Mouse (Mus musculus) ES-Bruce4 (cell line): ENCODE measurements around the gene Lrrn4. TPM values are rescaled to one million over a fixed set of nuclear protein-coding genes. Genes with fewer than 3 reads are reported as not detected.

Experiments used
- H3K27ac ChIP-seq: 2 replicates; pipeline ENCODE4 v1.5.1; 2012; ENCODE audit warnings: low read length, inconsistent platforms; ENCODE audit not compliant: insufficient read depth
- H3K27me3 ChIP-seq: 2 replicates; pipeline ENCODE4 v1.6.1; 2012; ENCODE audit warnings: mild to moderate bottlenecking, low read length, inconsistent platforms; ENCODE audit not compliant: control insufficient read depth, poor library complexity, insufficient read depth, severe bottlenecking
- H3K36me3 ChIP-seq: 2 replicates; pipeline ENCODE4 v1.6.1; 2012; ENCODE audit warnings: inconsistent platforms, mild to moderate bottlenecking, low read length, moderate library complexity; ENCODE audit not compliant: control insufficient read depth, poor library complexity, insufficient read depth, severe bottlenecking
- H3K4me1 ChIP-seq: one replicate; pipeline ENCODE4 v1.8.1; 2011; ENCODE audit warnings: low read length; ENCODE audit not compliant: control insufficient read depth, insufficient read depth
- H3K4me3 ChIP-seq: 2 replicates; pipeline ENCODE4 v1.5.1; 2011; ENCODE audit warnings: low read depth, mild to moderate bottlenecking, low read length
- H3K9ac ChIP-seq: 2 replicates; pipeline ENCODE4 v1.6.1; 2012; ENCODE audit warnings: low read depth, mild to moderate bottlenecking, inconsistent platforms; ENCODE audit not compliant: poor library complexity, severe bottlenecking
- H3K9me3 ChIP-seq: replicated peaks from 2 replicates; pipeline ENCODE4 v1.6.1; 2012; ENCODE audit warnings: mild to moderate bottlenecking, low read length, inconsistent platforms; ENCODE audit not compliant: control insufficient read depth, poor library complexity, insufficient read depth, severe bottlenecking
- CTCF ChIP-seq: IDR thresholded peaks from one replicate; pipeline ENCODE4 v1.8.1; 2011; ENCODE audit warnings: low read depth, low read length
- EP300 ChIP-seq: IDR thresholded peaks from 2 replicates; pipeline ENCODE4 v1.6.1; 2011; ENCODE audit warnings: low read depth, low read length; ENCODE audit not compliant: insufficient read depth
- POLR2A ChIP-seq: IDR thresholded peaks from one replicate; pipeline ENCODE4 v1.8.1; 2011; ENCODE audit warnings: low read length; ENCODE audit not compliant: insufficient read depth
- polyA plus RNA-seq: library from polyadenylated mRNA; stranded (reverse); fragments of >200 nt; gene quantifications from 2 replicates; pipeline ENCODE4 v1.2.4, GENCODE M21; 2011; ENCODE audit warnings: low read depth; ENCODE audit not compliant: missing spikeins, insufficient read depth, insufficient read length

Gene Lrrn4
- polyA plus RNA-seq, 1 experiment = 20.4 TPM

DNA sequence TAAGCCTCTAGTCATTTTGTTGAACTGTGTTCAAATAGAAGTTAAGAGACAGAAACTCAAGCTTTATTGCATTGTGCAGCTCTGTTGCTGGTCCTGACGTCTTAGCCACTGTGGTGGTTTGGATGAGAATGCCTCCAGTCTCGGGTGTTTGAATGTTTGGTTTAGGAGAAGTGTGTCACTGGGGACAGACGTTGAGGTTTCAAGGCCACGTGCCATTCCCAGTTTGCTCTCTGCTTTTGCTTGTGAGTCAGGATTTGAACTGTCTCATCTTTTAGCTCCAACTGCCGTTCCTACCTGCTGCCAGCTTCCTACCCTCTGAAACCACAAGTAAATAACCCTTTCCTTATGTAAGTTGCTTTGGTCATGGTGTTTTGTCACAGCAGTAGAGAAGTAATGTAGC is 13.2 kb downstream of the Lrrn4 start:
- Histone ChIP-seq H3K27ac (no peak overlapping the region), H3K9me3 (no peaks in the 10 kb centered on the region), H3K9ac (no peak overlapping the region), H3K27me3 (no peaks in the 10 kb centered on the region), H3K4me1 (no peaks in the 10 kb centered on the region), H3K4me3 (no peak overlapping the region), H3K36me3 (peaks cover 5% of the 10 kb centered on the region)
- no peak for TF ChIP-seq EP300
- TF ChIP-seq CTCF = no peak
- no peak for TF ChIP-seq POLR2A

DNA sequence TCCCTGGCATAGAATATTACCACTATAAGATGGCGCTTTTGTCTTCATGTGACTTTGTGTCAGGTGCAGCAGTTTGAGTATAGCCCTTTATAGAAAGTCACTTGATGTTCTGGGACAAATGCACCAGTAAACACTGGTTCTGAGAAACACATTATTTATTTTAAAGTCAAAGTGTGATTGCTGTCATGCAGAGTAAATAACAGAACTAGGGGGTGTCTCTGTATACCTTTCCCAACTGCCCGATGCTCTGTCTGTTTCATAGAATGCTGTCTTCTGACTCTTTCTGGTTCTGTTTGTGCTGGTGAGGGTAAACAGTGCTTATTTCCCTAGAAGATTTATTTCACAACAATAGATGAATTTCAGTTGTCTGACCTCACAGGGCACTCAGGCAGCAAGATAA is 17.4 kb downstream of the Lrrn4 start:
- H3K27ac ChIP-seq = no peak overlapping the region
- TF ChIP-seq CTCF (no peak), EP300 (no peak), POLR2A (no peak)
- no peak overlapping the region for H3K9ac ChIP-seq
- H3K36me3 ChIP-seq = peaks cover 5% of the 10 kb centered on the region
- no peaks in the 10 kb centered on the region for H3K4me1 ChIP-seq
- no peaks in the 10 kb centered on the region for H3K9me3 ChIP-seq
- no peak overlapping the region for H3K4me3 ChIP-seq
- no peaks in the 10 kb centered on the region for H3K27me3 ChIP-seq

DNA sequence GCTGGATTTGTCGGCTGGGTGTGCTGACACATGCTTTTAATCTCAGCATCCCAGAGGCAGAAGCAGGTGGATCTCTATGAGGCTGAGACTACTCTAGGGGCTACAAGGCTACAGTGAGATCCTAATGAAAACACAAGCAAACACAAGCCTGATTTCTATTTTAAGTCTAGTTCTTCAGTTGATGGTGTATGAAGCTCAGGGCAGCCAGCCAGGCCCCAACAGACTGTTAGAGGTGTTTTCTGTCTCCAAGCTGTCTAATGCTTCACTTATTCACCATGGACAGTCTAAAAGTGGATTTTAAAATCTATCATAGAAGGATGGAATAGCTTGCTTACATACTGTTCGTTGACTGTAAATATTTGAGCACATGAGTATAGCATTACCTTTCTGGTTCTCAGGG is 19.2 kb downstream of the Lrrn4 start:
- TF ChIP-seq POLR2A = no peak
- TF ChIP-seq CTCF = no peak
- TF ChIP-seq EP300 = no peak
- H3K27me3 ChIP-seq = no peaks in the 10 kb centered on the region
- no peak overlapping the region for H3K4me3 ChIP-seq
- H3K4me1 ChIP-seq = no peaks in the 10 kb centered on the region
- H3K36me3 ChIP-seq = peaks cover 4% of the 10 kb centered on the region
- H3K9me3 ChIP-seq = no peaks in the 10 kb centered on the region
- no peak overlapping the region for H3K27ac ChIP-seq
- H3K9ac ChIP-seq = no peak overlapping the region

DNA sequence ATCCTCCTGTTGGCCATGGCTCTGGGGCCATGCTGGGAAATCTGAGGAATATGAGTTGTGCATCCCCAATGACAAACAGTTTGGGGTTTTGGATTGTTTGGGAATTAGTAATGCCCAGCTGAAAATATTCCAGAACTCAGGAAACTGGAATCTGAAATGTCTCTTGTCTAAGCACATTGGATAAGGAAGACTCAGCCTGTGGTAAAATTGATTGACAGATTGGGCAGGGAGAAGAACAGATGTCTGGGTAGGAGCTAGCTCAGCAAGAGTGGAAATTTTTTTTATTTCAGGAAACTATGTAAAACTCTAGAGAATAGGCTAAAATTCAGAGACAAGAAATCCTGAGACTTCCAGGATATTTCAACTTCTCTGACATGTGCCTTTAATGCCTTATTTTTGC is 20.3 kb downstream of the Lrrn4 start:
- H3K27me3 ChIP-seq = no peaks in the 10 kb centered on the region
- peaks cover 2% of the 10 kb centered on the region for H3K36me3 ChIP-seq
- H3K4me1 ChIP-seq = no peaks in the 10 kb centered on the region
- H3K9ac ChIP-seq = no peak overlapping the region
- no peaks in the 10 kb centered on the region for H3K9me3 ChIP-seq
- no peak overlapping the region for H3K27ac ChIP-seq
- no peak overlapping the region for H3K4me3 ChIP-seq
- TF ChIP-seq POLR2A (no peak), CTCF (no peak), EP300 (no peak)

DNA sequence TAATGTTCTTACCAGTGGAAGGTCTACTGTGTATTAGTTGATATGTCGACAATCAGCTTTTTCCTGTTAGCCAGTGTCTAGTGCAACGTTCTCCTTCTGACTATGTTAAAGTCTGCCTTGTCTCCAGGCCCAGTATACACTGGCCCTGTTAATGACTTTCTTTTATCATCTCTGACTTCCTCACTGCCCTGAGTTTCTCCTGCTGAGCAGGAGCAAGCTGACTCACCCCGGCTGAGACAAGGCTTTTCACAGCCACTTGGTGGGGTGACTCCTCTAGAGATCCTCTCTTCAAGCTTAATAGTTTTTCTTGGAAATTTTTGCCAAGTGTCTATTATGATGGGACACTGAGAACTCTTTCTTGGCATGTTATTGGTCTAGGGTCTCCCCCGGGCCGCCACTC is 24.4 kb downstream of the Lrrn4 start:
- no peak overlapping the region for H3K27ac ChIP-seq
- H3K36me3 ChIP-seq = peaks cover 2% of the 10 kb centered on the region; the same call in 1 of the 2 replicates
- no peak overlapping the region for H3K9ac ChIP-seq
- H3K4me3 ChIP-seq = no peak overlapping the region
- no peaks in the 10 kb centered on the region for H3K27me3 ChIP-seq
- no peak for TF ChIP-seq CTCF
- TF ChIP-seq POLR2A = no peak
- TF ChIP-seq EP300 = no peak
- H3K4me1 ChIP-seq = no peaks in the 10 kb centered on the region
- no peaks in the 10 kb centered on the region for H3K9me3 ChIP-seq

DNA sequence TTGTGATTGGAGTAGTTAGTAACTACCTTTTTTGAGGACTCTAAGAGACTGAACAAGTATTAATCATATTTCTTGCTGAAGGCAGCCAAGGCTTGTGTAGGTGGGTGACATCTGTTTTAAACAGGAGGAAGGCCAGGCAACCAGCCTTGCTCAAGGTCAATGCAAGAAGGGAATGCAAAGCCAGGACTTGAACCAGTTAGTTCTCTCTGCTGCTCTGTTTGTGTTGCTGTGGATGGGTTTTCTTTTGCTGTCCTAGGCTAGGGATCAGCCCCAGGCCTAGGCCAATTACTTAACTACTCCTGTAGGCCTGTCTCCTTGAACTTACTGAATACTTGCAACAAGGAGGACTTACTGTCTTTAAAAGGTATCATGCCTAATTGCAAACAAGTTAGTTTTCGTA is 27.6 kb downstream of the Lrrn4 start:
- H3K9ac ChIP-seq = no peak overlapping the region
- peaks cover 2% of the 10 kb centered on the region; the same call in 1 of the 2 replicates for H3K36me3 ChIP-seq
- H3K27ac ChIP-seq = no peak overlapping the region
- no peaks in the 10 kb centered on the region for H3K4me1 ChIP-seq
- TF ChIP-seq POLR2A (no peak), EP300 (no peak), CTCF (no peak)
- no peaks in the 10 kb centered on the region for H3K27me3 ChIP-seq
- no peaks in the 10 kb centered on the region for H3K9me3 ChIP-seq
- H3K4me3 ChIP-seq = no peak overlapping the region
